Mouse (Mus musculus): ENCODE results near the gene Serpina3n. TPM values are rescaled to one million over a fixed set of nuclear protein-coding genes. Genes with fewer than 3 reads are reported as not detected.
"Not testable (repeated sequence)": the region's sequence is repeated elsewhere in the genome, so short reads cannot be mapped to it uniquely, and the experiment has no call there.

Gene Serpina3n
- polyA plus RNA-seq (2015; fragmentation: Nextera tagmentation; extraction: Ambion mirVana) = not detected in 2 replicates

- H3K4me3 ChIP-seq = no peak within 1 kb of the TSS
- H3K36me3 ChIP-seq = no peaks in the 10 kb centered on the region
- H3K27me3 ChIP-seq = no peaks in the 10 kb centered on the region
- no peak for ATAC-seq (replicated peaks)
- no peak within 1 kb of the TSS for H3K9ac ChIP-seq (replicated peaks)
- H3K27ac ChIP-seq (replicated peaks) = no peak within 1 kb of the TSS
- H3K9me3 ChIP-seq = no peaks in the 10 kb centered on the region
- H3K4me2 ChIP-seq (replicated peaks) = no peak within 1 kb of the TSS
- WGBS = 52% methylated on average over 4 of the region's 4 CpGs
- H3K4me1 ChIP-seq = no peaks in the 10 kb centered on the region
Observed at GRCm38 (mm10) chr12:104406454-104406885, at the start of gene Serpina3n. TSS of gene Serpina3n (plus strand) at chr12:104406729.

GRCm38 (mm10) chr12:104369986-104370385 is 36.5 kb upstream of the Serpina3n start:
- Histone ChIP-seq H3K4me1 (no peaks in the 10 kb centered on the region), H3K4me3 (no peak overlapping the region), H3K36me3 (no peaks in the 10 kb centered on the region), H3K4me2 (replicated peaks) (no peak overlapping the region), H3K27ac (replicated peaks) (no peak overlapping the region), H3K9me3 (no peaks in the 10 kb centered on the region), H3K27me3 (no peaks in the 10 kb centered on the region), H3K9ac (replicated peaks) (no peak overlapping the region)
- WGBS = 85% methylated on average over 3 of the region's 3 CpGs
- no peak for ATAC-seq (replicated peaks)

GRCm38 (mm10) chr12:104377179-104377578 is 29.4 kb upstream of the Serpina3n start:
- not testable (repeated sequence) for H3K4me1 ChIP-seq; H3K9ac ChIP-seq (replicated peaks); H3K9me3 ChIP-seq; ATAC-seq (replicated peaks); H3K4me2 ChIP-seq (replicated peaks); H3K27me3 ChIP-seq; H3K27ac ChIP-seq (replicated peaks); H3K36me3 ChIP-seq; H3K4me3 ChIP-seq
- WGBS = 80% methylated on average over 5 of the region's 5 CpGs

GRCm38 (mm10) chr12:104378351-104378750 is 28.2 kb upstream of the Serpina3n start:
- not testable (repeated sequence) for H3K9me3 ChIP-seq; H3K4me2 ChIP-seq (replicated peaks); H3K4me3 ChIP-seq; H3K9ac ChIP-seq (replicated peaks); H3K27ac ChIP-seq (replicated peaks); ATAC-seq (replicated peaks); H3K27me3 ChIP-seq; H3K4me1 ChIP-seq; H3K36me3 ChIP-seq
- 81% methylated on average over 2 of the region's 2 CpGs for WGBS

- H3K4me1 ChIP-seq; H3K27ac ChIP-seq (replicated peaks); H3K4me3 ChIP-seq; H3K9ac ChIP-seq (replicated peaks); H3K27me3 ChIP-seq; H3K9me3 ChIP-seq; ATAC-seq (replicated peaks); H3K36me3 ChIP-seq; H3K4me2 ChIP-seq (replicated peaks): not testable (repeated sequence)
- 46% methylated on average over 5 of the region's 5 CpGs for WGBS
Observed at GRCm38 (mm10) chr12:104378815-104379214, 27.7 kb upstream of the Serpina3n start.

GRCm38 (mm10) chr12:104379856-104380255 is 26.7 kb upstream of the Serpina3n start:
- Histone ChIP-seq H3K27me3 (no peaks in the 10 kb centered on the region), H3K9ac (replicated peaks) (no peak overlapping the region), H3K4me1 (no peaks in the 10 kb centered on the region), H3K4me2 (replicated peaks) (no peak overlapping the region), H3K36me3 (no peaks in the 10 kb centered on the region), H3K9me3 (no peaks in the 10 kb centered on the region), H3K27ac (replicated peaks) (no peak overlapping the region), H3K4me3 (no peak overlapping the region)
- WGBS = 95% methylated on average over 11 of the region's 11 CpGs
- no peak for ATAC-seq (replicated peaks)

GRCm38 (mm10) chr12:104381071-104381604 is 25.4 kb upstream of the Serpina3n start:
- H3K27me3 ChIP-seq; H3K4me2 ChIP-seq (replicated peaks); H3K36me3 ChIP-seq; H3K4me1 ChIP-seq; ATAC-seq (replicated peaks); H3K27ac ChIP-seq (replicated peaks); H3K4me3 ChIP-seq; H3K9ac ChIP-seq (replicated peaks); H3K9me3 ChIP-seq: not testable (repeated sequence)
- 92% methylated on average over 8 of the region's 8 CpGs for WGBS

GRCm38 (mm10) chr12:104385987-104386386 is 20.5 kb upstream of the Serpina3n start:
- H3K4me1 ChIP-seq; H3K9me3 ChIP-seq; H3K27ac ChIP-seq (replicated peaks); H3K36me3 ChIP-seq; H3K9ac ChIP-seq (replicated peaks); ATAC-seq (replicated peaks); H3K4me3 ChIP-seq; H3K27me3 ChIP-seq; H3K4me2 ChIP-seq (replicated peaks): not testable (repeated sequence)

GRCm38 (mm10) chr12:104386878-104387277 is 19.7 kb upstream of the Serpina3n start:
- H3K36me3 ChIP-seq; H3K9ac ChIP-seq (replicated peaks); H3K27me3 ChIP-seq; H3K4me2 ChIP-seq (replicated peaks); H3K9me3 ChIP-seq; H3K4me3 ChIP-seq; ATAC-seq (replicated peaks); H3K27ac ChIP-seq (replicated peaks); H3K4me1 ChIP-seq: not testable (repeated sequence)
- 62% methylated on average over 2 of the region's 2 CpGs for WGBS

- Histone ChIP-seq H3K9ac (replicated peaks) (no peak overlapping the region), H3K36me3 (no peaks in the 10 kb centered on the region), H3K9me3 (no peaks in the 10 kb centered on the region), H3K4me3 (no peak overlapping the region), H3K27me3 (no peaks in the 10 kb centered on the region), H3K27ac (replicated peaks) (no peak overlapping the region), H3K4me2 (replicated peaks) (no peak overlapping the region), H3K4me1 (no peaks in the 10 kb centered on the region)
- ATAC-seq (replicated peaks) = no peak
Observed at GRCm38 (mm10) chr12:104388477-104388876, 18.1 kb upstream of the Serpina3n start.

GRCm38 (mm10) chr12:104391057-104391456 is 15.5 kb upstream of the Serpina3n start:
- ATAC-seq (replicated peaks); H3K27ac ChIP-seq (replicated peaks); H3K4me2 ChIP-seq (replicated peaks); H3K27me3 ChIP-seq; H3K36me3 ChIP-seq; H3K4me3 ChIP-seq; H3K4me1 ChIP-seq; H3K9ac ChIP-seq (replicated peaks); H3K9me3 ChIP-seq: not testable (repeated sequence)
- WGBS = 74% methylated on average over 2 of the region's 2 CpGs

GRCm38 (mm10) chr12:104403968-104404367 is 2.6 kb upstream of the Serpina3n start:
- no peak overlapping the region for H3K27ac ChIP-seq (replicated peaks)
- no peaks in the 10 kb centered on the region for H3K27me3 ChIP-seq
- H3K9me3 ChIP-seq = no peaks in the 10 kb centered on the region
- no peak overlapping the region for H3K9ac ChIP-seq (replicated peaks)
- no peak overlapping the region for H3K4me3 ChIP-seq
- WGBS = 90% methylated on average over 5 of the region's 5 CpGs
- no peaks in the 10 kb centered on the region for H3K4me1 ChIP-seq
- no peaks in the 10 kb centered on the region for H3K36me3 ChIP-seq
- H3K4me2 ChIP-seq (replicated peaks) = no peak overlapping the region
- no peak for ATAC-seq (replicated peaks)

- Histone ChIP-seq H3K4me3 (no peak overlapping the region), H3K4me2 (replicated peaks) (no peak overlapping the region), H3K9me3 (no peaks in the 10 kb centered on the region), H3K4me1 (peaks cover 5% of the 10 kb centered on the region; the same call in 1 of the 2 replicates), H3K36me3 (no peaks in the 10 kb centered on the region), H3K9ac (replicated peaks) (no peak overlapping the region), H3K27me3 (no peaks in the 10 kb centered on the region), H3K27ac (replicated peaks) (no peak overlapping the region)
- ATAC-seq (replicated peaks) = no peak
- WGBS = 83% methylated on average over 6 of the region's 6 CpGs
Observed at GRCm38 (mm10) chr12:104412507-104412906, 6.0 kb downstream of the Serpina3n start.

Data from forebrain, embryonic 15.5 days (tissue).